Mouse (Mus musculus) neural tube, embryonic 15.5 days (tissue): ENCODE measurements around the gene Plekhs1. TPM values are rescaled to one million over a fixed set of nuclear protein-coding genes. Genes with fewer than 3 reads are reported as not detected.

Experiments used
- ATAC-seq: fragments of 200-750 bp; cut with Nextera tagmentation; 2 replicates; pipeline ENCODE4 v1.8.0; 2017; ENCODE audit warnings: mild to moderate bottlenecking, moderate TSS enrichment, moderate library complexity; ENCODE audit not compliant: low FRiP score
- H3K27ac ChIP-seq: fragments of 300-500 bp; sonication (generic); replicated peaks from 2 replicates; pipeline ENCODE4 v1.5.1; 2015; ENCODE audit warnings: mild to moderate bottlenecking, inconsistent platforms
- H3K27me3 ChIP-seq: fragments of 300-500 bp; sonication (generic); replicated peaks from 2 replicates; pipeline ENCODE4 v1.6.1; 2015; ENCODE audit warnings: inconsistent platforms
- H3K36me3 ChIP-seq: fragments of 300-500 bp; sonication (generic); 2 replicates; pipeline ENCODE4 v1.6.1; 2015; ENCODE audit warnings: inconsistent platforms
- H3K4me1 ChIP-seq: fragments of 300-500 bp; sonication (generic); 2 replicates; pipeline ENCODE4 v1.6.1; 2015; ENCODE audit warnings: inconsistent platforms
- H3K4me2 ChIP-seq: fragments of 300-500 bp; sonication (generic); 2 replicates; pipeline ENCODE4 v1.6.1; 2015; ENCODE audit warnings: inconsistent platforms, mild to moderate bottlenecking, moderate library complexity
- H3K4me3 ChIP-seq: fragments of 300-500 bp; sonication (generic); replicated peaks from 2 replicates; pipeline ENCODE4 v1.5.1; 2015; ENCODE audit warnings: mild to moderate bottlenecking, inconsistent platforms
- H3K9ac ChIP-seq: fragments of 300-500 bp; sonication (generic); replicated peaks from 2 replicates; pipeline ENCODE4 v1.6.1; 2015; ENCODE audit warnings: mild to moderate bottlenecking, inconsistent platforms
- H3K9me3 ChIP-seq: fragments of 300-500 bp; sonication (generic); replicated peaks from 2 replicates; pipeline ENCODE4 v1.6.1; 2016; ENCODE audit warnings: inconsistent platforms
- WGBS: fragments of 180-500 bp; shearing (Covaris S2); methylation state at CpG from one replicate; pipeline ENCODE4 v1.1.7; 2015; ENCODE audit warnings: mixed read lengths; 5-methylcytosine and 5-hydroxymethylcytosine counted together
- polyA plus RNA-seq: library from polyadenylated mRNA; unstranded; fragments of >200 nt; fragmentation: Nextera tagmentation; extraction: Ambion mirVana; gene quantifications from 2 replicates; pipeline ENCODE4 v1.2.1, GENCODE M21; 2015

Gene Plekhs1
- polyA plus RNA-seq = 0.19 and 0.27 TPM in 2 replicates

GRCm38 (mm10) chr19:56461522-56462101, at the start of gene Plekhs1:
Gene Plekhs1, plus strand, starts transcription at chr19:56461640.
- no peak within 1 kb of the TSS for H3K27ac ChIP-seq
- no peak within 1 kb of the TSS for H3K4me3 ChIP-seq
- WGBS = 71% methylated on average over 10 of the region's 10 CpGs
- H3K4me2 ChIP-seq = no peak within 1 kb of the TSS
- peaks cover 6% of the 10 kb centered on the region; the same call in 1 of the 2 replicates for H3K4me1 ChIP-seq
- no peak within 1 kb of the TSS for H3K9ac ChIP-seq
- H3K9me3 ChIP-seq = no peaks in the 10 kb centered on the region
- H3K27me3 ChIP-seq = no peaks in the 10 kb centered on the region
- no peak for ATAC-seq
- H3K36me3 ChIP-seq = no peaks in the 10 kb centered on the region

DNA sequence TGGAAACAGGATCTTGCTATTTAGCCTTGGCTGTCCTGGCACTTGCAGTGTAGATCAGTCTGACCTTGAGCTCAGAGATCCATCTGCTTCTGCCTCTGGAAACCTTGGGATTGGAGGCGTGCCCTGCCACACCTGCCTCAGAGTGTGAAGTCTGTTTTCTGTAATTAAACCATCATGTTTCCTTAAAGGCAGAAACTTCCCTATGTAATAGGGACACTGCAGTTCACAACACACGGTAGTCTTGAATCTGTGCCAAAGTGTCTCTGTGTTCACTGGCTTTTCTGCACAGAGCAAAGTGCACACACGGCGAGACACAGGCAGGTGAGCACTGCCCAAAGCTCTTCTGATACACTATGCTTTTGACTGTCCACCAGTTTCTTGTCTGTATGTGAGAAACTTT, 43.0 kb upstream of the Plekhs1 start:
- Histone ChIP-seq H3K4me3 (no peak overlapping the region), H3K9me3 (no peaks in the 10 kb centered on the region), H3K27me3 (no peaks in the 10 kb centered on the region), H3K4me1 (peaks cover 6% of the 10 kb centered on the region), H3K36me3 (no peaks in the 10 kb centered on the region), H3K27ac (no peak overlapping the region), H3K4me2 (no peak overlapping the region), H3K9ac (no peak overlapping the region)
- WGBS = 81% methylated on average over 4 of the region's 4 CpGs
- no peak for ATAC-seq

DNA sequence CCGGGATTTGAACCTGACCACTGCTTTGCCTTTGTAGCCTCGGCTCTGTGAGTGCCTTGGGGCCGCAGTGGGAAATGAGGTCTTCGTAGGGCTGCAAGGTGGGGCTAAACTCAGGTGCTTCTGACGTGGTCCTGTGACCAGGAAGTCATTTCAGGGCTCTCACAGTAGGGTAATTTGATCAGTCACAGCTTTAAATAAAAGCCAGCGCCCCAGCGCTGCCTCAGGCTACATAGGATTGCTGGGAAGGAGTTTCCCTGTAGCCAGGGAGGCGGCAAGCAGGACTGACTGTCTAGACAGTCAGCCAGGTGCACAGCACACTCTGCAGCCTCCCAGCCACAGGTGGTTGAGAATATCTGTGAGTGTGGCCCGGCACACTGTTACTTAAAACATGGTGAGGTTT, 42.0 kb upstream of the Plekhs1 start:
- Histone ChIP-seq H3K27me3 (no peaks in the 10 kb centered on the region), H3K4me3 (no peak overlapping the region), H3K4me1 (peaks cover 16% of the 10 kb centered on the region), H3K36me3 (no peaks in the 10 kb centered on the region), H3K9ac (no peak overlapping the region), H3K27ac (no peak overlapping the region), H3K9me3 (no peaks in the 10 kb centered on the region), H3K4me2 (no peak overlapping the region)
- no peak for ATAC-seq
- WGBS = 67% methylated on average over 9 of the region's 9 CpGs

- no peaks in the 10 kb centered on the region for H3K27me3 ChIP-seq
- ATAC-seq = no peak
- H3K4me1 ChIP-seq = peaks cover 21% of the 10 kb centered on the region
- no peak overlapping the region for H3K27ac ChIP-seq
- H3K9ac ChIP-seq = no peak overlapping the region
- H3K4me2 ChIP-seq = no peak overlapping the region
- no peaks in the 10 kb centered on the region for H3K9me3 ChIP-seq
- H3K4me3 ChIP-seq = no peak overlapping the region
- 90% methylated on average over 3 of the region's 3 CpGs for WGBS
- no peaks in the 10 kb centered on the region for H3K36me3 ChIP-seq
Measured at GRCm38 (mm10) chr19:56420345-56420744, 41.1 kb upstream of the Plekhs1 start.

- ATAC-seq = peak; percentile 68; the same call in 1 of the 2 replicates
- Histone ChIP-seq H3K27me3 (no peaks in the 10 kb centered on the region), H3K27ac (0 out of 2 replicates have a peak overlapping the region, but pooled peaks have one; percentile 51), H3K9ac (no peak overlapping the region; the same call in 1 of the 2 replicates), H3K4me2 (peak overlapping the region; percentile 32), H3K4me3 (no peak overlapping the region), H3K36me3 (no peaks in the 10 kb centered on the region), H3K4me1 (peaks cover 28% of the 10 kb centered on the region), H3K9me3 (no peaks in the 10 kb centered on the region)
- WGBS = 25% methylated on average over 14 of the region's 14 CpGs
Measured at GRCm38 (mm10) chr19:56422476-56423338, 38.7 kb upstream of the Plekhs1 start.

DNA sequence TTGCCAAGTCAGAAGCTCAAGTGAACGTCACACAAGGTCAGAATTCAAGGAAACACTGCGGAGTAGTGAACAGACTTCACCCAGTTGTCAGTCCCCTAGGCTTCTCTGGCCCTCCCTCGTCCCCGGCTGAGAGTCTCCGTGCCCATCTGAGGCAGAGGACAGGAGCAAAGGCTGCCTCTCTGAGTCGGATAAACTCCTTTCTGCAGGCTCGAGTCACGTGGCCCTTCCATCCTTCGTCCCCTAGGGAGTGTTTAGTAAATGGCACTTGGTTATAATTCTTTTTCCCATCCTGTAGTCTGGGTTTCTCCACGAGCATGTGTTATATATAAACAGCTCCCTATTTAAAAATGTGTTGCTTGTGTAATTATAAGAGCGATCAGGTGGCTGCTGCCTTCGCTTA, 38.1 kb upstream of the Plekhs1 start:
- peaks cover 28% of the 10 kb centered on the region for H3K4me1 ChIP-seq
- no peaks in the 10 kb centered on the region for H3K27me3 ChIP-seq
- WGBS = 44% methylated on average over 12 of the region's 12 CpGs
- H3K27ac ChIP-seq = 0 out of 2 replicates have a peak overlapping the region, but pooled peaks have one; percentile 51
- ATAC-seq = 0 out of 2 replicates have a peak, but pooled peaks have one; percentile 13
- peak overlapping the region; percentile 32 for H3K4me2 ChIP-seq
- H3K9ac ChIP-seq = no peak overlapping the region; the same call in 1 of the 2 replicates
- H3K9me3 ChIP-seq = no peaks in the 10 kb centered on the region
- H3K4me3 ChIP-seq = no peak overlapping the region
- no peaks in the 10 kb centered on the region for H3K36me3 ChIP-seq

GRCm38 (mm10) chr19:56424606-56425395, 36.6 kb upstream of the Plekhs1 start:
- ATAC-seq = no peak
- WGBS = 72% methylated on average over 17 of the region's 17 CpGs
- Histone ChIP-seq H3K27ac (no peak overlapping the region), H3K36me3 (no peaks in the 10 kb centered on the region), H3K9ac (no peak overlapping the region), H3K4me2 (no peak overlapping the region), H3K27me3 (no peaks in the 10 kb centered on the region), H3K4me1 (peaks cover 28% of the 10 kb centered on the region), H3K9me3 (no peaks in the 10 kb centered on the region), H3K4me3 (no peak overlapping the region)

DNA sequence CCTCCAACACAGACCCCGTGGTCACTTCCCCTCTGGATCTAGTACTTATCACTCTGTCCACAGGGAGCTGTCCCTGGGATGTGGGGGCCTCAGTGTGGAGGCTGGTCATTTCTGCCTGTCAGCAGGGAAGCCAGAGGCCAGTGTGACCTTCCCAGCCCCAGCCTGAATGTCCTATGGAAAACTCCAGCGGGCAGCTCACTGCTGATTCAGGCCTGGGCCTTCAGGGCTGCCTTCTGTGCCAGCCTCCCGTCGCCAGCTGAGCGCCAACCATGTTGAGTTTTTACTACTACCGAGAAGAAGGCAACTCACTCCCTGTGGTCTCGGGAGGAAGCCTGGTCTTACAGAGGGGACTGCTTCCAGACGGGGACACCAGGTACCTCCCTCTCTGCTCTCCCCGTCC, 35.9 kb upstream of the Plekhs1 start:
- H3K4me2 ChIP-seq = no peak overlapping the region
- peaks cover 28% of the 10 kb centered on the region for H3K4me1 ChIP-seq
- H3K27ac ChIP-seq = peak overlapping the region; percentile 37; the same call in 1 of the 2 replicates
- ATAC-seq = no peak
- no peaks in the 10 kb centered on the region for H3K36me3 ChIP-seq
- H3K9ac ChIP-seq = no peak overlapping the region
- H3K27me3 ChIP-seq = no peaks in the 10 kb centered on the region
- H3K9me3 ChIP-seq = no peaks in the 10 kb centered on the region
- 57% methylated on average over 9 of the region's 9 CpGs for WGBS
- H3K4me3 ChIP-seq = no peak overlapping the region

DNA sequence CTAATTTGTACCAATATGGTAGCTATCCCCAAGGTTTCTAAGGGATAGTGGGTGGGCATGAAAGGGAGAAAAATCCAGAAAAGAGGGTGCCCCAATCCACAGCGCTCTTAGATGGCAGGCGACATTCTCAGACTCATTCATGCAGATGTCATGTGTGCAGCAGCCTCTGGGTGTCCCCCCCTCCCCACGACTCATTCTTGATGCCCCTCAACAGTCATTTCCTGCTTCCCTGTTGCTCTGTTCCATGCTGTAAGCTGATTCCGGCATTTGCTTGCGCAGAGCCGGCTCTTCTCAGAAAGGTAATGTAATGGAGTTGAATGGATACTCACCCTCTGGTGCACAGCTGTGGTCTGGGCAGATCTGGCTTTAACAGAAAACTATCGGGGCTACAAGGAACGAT, 31.1 kb upstream of the Plekhs1 start:
- Histone ChIP-seq H3K4me1 (peaks cover 7% of the 10 kb centered on the region), H3K4me3 (no peak overlapping the region), H3K9me3 (no peaks in the 10 kb centered on the region), H3K4me2 (no peak overlapping the region), H3K27me3 (no peaks in the 10 kb centered on the region), H3K9ac (no peak overlapping the region), H3K36me3 (no peaks in the 10 kb centered on the region; the same call in 1 of the 2 replicates), H3K27ac (no peak overlapping the region)
- WGBS = 72% methylated on average over 8 of the region's 8 CpGs
- no peak for ATAC-seq

- Histone ChIP-seq H3K4me1 (no peaks in the 10 kb centered on the region), H3K36me3 (peaks cover 8% of the 10 kb centered on the region), H3K27ac (no peak overlapping the region), H3K4me3 (no peak overlapping the region), H3K4me2 (no peak overlapping the region), H3K27me3 (no peaks in the 10 kb centered on the region), H3K9me3 (no peaks in the 10 kb centered on the region), H3K9ac (no peak overlapping the region)
- ATAC-seq = no peak
- WGBS = 75% methylated on average over 10 of the region's 10 CpGs
Measured at GRCm38 (mm10) chr19:56432706-56433105, 28.7 kb upstream of the Plekhs1 start.

DNA sequence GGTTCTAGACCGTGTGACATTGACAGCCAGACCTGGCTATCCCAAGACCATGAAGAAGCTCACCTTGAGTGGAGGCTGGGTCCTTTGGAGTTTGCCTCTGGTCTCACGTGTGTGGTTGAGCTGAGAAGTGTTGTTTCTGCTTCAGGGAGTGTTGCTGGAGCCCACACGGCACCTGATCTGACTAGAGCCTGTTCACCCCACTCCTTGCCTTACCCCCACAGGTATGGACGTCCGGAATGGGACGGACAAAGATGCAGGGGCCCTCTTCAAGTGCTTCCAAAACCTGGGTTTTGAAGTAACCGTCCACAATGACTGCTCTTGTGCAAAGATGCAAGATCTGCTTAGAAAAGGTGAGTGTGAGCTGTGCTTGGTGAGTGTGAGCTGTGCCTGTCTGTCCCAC, 27.9 kb upstream of the Plekhs1 start:
- Histone ChIP-seq H3K4me1 (no peaks in the 10 kb centered on the region), H3K9ac (no peak overlapping the region), H3K27me3 (no peaks in the 10 kb centered on the region), H3K36me3 (peaks cover 8% of the 10 kb centered on the region), H3K9me3 (no peaks in the 10 kb centered on the region), H3K4me3 (no peak overlapping the region), H3K27ac (no peak overlapping the region), H3K4me2 (no peak overlapping the region)
- WGBS = 93% methylated on average over 7 of the region's 7 CpGs
- ATAC-seq = no peak
